Mouse (Mus musculus) myocyte (in vitro differentiated cells): ENCODE measurements around the gene Chl1. TPM values are rescaled to one million over a fixed set of nuclear protein-coding genes. Genes with fewer than 3 reads are reported as not detected.

Experiments used
- H3K27me3 ChIP-seq: one replicate; pipeline ENCODE4 v1.6.1; 2011; ENCODE audit not compliant: control insufficient read depth, insufficient read depth, insufficient read length
- H3K36me3 ChIP-seq: one replicate; pipeline ENCODE4 v1.6.1; 2011; ENCODE audit not compliant: control insufficient read depth, insufficient read depth
- H3K4me2 ChIP-seq: one replicate; pipeline ENCODE4 v1.6.1; 2011; ENCODE audit warnings: low read depth, control low read depth
- H3K4me3 ChIP-seq: one replicate; pipeline ENCODE4 v1.5.1; 2011; ENCODE audit warnings: mild to moderate bottlenecking, control low read depth, moderate library complexity
- H3K79me2 ChIP-seq: one replicate; pipeline ENCODE4 v1.6.1; 2011; ENCODE audit not compliant: control insufficient read depth, insufficient read depth
- H3ac ChIP-seq: one replicate; pipeline ENCODE4 v1.6.1; 2011; ENCODE audit not compliant: control insufficient read depth, insufficient read length
- CEBPB ChIP-seq: IDR thresholded peaks from 2 replicates; pipeline ENCODE4 v1.6.1; 2011; ENCODE audit warnings: mild to moderate bottlenecking, moderate library complexity; ENCODE audit not compliant: poor library complexity, insufficient read depth, severe bottlenecking
- E2F4 ChIP-seq: IDR thresholded peaks from one replicate; pipeline ENCODE4 v1.6.1; 2011; ENCODE audit warnings: mild to moderate bottlenecking, control low read depth, moderate library complexity; ENCODE audit not compliant: insufficient read depth
- MAX ChIP-seq: IDR thresholded peaks from one replicate; pipeline ENCODE4 v1.6.1; 2011; ENCODE audit warnings: low read depth, mild to moderate bottlenecking, control low read depth
- MYOD1 ChIP-seq, 3 experiments: IDR thresholded peaks; one replicate each; pipeline ENCODE4 v1.6.1; 2011; ENCODE audit warnings: control low read depth in 2 of 3, low read depth in 2 of 3, mild to moderate bottlenecking in 2 of 3, moderate library complexity in 1 of 3; ENCODE audit not compliant: insufficient read length in 2 of 3, control insufficient read depth in 1 of 3
- MYOG ChIP-seq, 3 experiments: IDR thresholded peaks; one replicate each; pipeline ENCODE4 v1.6.1; 2011; ENCODE audit warnings: control low read depth in 2 of 3, low read depth in 2 of 3, mild to moderate bottlenecking in 2 of 3; ENCODE audit not compliant: insufficient read length in 2 of 3, control insufficient read depth in 1 of 3, insufficient read depth in 1 of 3
- POLR2A ChIP-seq: IDR thresholded peaks from one replicate; pipeline ENCODE4 v1.6.1; 2011; ENCODE audit warnings: low read depth, mild to moderate bottlenecking, control low read depth, moderate library complexity; ENCODE audit not compliant: insufficient read length
- POLR2AphosphoS2 ChIP-seq: IDR thresholded peaks from one replicate; pipeline ENCODE4 v1.6.1; 2011; ENCODE audit warnings: low read depth, control low read depth; ENCODE audit not compliant: insufficient read length
- REST ChIP-seq: IDR thresholded peaks from one replicate; pipeline ENCODE4 v1.6.1; 2011; ENCODE audit warnings: mild to moderate bottlenecking, control low read depth, moderate library complexity; ENCODE audit not compliant: insufficient read depth, insufficient read length
- SRF ChIP-seq: IDR thresholded peaks from one replicate; pipeline ENCODE4 v1.6.1; 2011; ENCODE audit warnings: low read depth; ENCODE audit not compliant: control insufficient read depth, insufficient read length
- TCF12 ChIP-seq: IDR thresholded peaks from one replicate; pipeline ENCODE4 v1.6.1; 2011; ENCODE audit warnings: mild to moderate bottlenecking, control low read depth; ENCODE audit not compliant: poor library complexity, insufficient read depth, severe bottlenecking
- TCF3 ChIP-seq: IDR thresholded peaks from one replicate; pipeline ENCODE4 v1.6.1; 2011; ENCODE audit warnings: low read depth, control low read depth; ENCODE audit not compliant: insufficient read length
- USF1 ChIP-seq: IDR thresholded peaks from one replicate; pipeline ENCODE4 v1.6.1; 2011; ENCODE audit warnings: low read depth, mild to moderate bottlenecking, control low read depth, moderate library complexity
- polyA plus RNA-seq: library from polyadenylated mRNA; unstranded; fragments of >200 nt; fragmentation: generic; extraction: Trizol; gene quantifications from one replicate; pipeline ENCODE4 v1.2.1, GENCODE M21; 2012; ENCODE audit warnings: missing spikeins

Gene Chl1
- polyA plus RNA-seq, 1 experiment = not detected

DNA sequence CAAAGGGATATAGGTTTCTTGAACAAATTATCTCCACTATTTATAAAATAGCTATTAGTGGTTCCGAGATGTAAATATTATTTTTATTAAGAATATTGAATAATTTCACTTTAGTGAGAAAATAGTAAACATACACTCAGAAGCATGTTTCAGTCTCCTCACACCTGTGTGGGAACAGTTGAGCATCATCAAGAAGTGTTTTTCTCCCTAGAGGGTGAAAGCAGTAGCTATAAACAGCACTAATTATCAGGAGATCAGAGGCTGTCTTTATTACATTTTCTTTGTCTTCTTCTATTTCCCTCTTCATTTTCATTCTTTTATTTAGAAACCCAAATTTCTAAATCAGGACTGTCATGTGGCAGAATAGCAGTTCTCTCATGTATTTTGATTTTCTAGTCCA lies 166.7 kb downstream of the Chl1 start:
- no peak overlapping the region for H3K4me3 ChIP-seq
- H3K27me3 ChIP-seq = no peaks in the 10 kb centered on the region
- H3ac ChIP-seq = no peak overlapping the region
- H3K36me3 ChIP-seq = no peaks in the 10 kb centered on the region
- H3K4me2 ChIP-seq = no peak overlapping the region
- TF ChIP-seq MAX (no peak), SRF (no peak), MYOD1 (IDR thresholded peaks at IDR 0.05; ENCODE audit: control insufficient read depth in 1 of 3, insufficient read length in 2 of 3, low read depth in 2 of 3) (no peak), POLR2AphosphoS2 (no peak), TCF3 (no peak), E2F4 (no peak)
- H3K79me2 ChIP-seq = no peaks in the 10 kb centered on the region

DNA sequence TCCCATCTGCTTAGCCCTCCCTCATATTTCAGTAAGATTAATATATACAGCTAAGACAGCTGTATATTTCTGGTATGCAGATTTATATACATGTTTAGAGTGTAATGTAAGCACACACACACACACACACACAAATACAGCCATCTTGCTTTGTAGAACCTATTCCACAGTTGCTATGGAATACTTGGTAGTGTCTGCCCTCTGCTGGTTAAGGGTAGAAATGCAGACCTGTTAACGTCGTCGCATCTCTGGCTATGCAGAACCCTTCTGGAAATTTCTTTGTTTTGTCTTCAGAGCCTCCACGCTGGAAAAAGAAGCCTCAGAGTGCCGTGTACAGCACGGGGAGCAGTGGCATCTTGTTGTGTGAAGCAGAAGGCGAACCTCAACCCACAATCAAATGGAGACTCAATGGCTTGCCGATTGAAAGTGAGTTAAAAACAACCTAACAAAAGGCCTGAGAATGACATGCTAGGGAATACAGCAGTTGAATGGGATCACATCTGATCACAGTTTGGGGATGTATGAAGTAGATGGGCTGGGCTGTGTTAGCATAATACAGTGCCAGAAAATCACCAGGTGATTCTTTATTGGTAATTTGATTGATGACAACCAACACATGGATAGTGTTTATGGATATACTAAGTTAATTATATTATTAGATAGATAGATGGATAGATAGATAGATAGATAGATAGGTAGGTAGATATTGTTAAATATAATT lies 172.6 kb downstream of the Chl1 start:
- Histone ChIP-seq H3K79me2 (no peaks in the 10 kb centered on the region), H3ac (no peak overlapping the region), H3K4me2 (no peak overlapping the region), H3K36me3 (no peaks in the 10 kb centered on the region), H3K4me3 (no peak overlapping the region), H3K27me3 (no peaks in the 10 kb centered on the region)
- TF ChIP-seq E2F4 (no peak), MYOG (IDR thresholded peaks at IDR 0.05; ENCODE audit: control insufficient read depth in 1 of 3, insufficient read depth in 1 of 3, insufficient read length in 2 of 3, low read depth in 2 of 3) (no peak), MAX (no peak)

DNA sequence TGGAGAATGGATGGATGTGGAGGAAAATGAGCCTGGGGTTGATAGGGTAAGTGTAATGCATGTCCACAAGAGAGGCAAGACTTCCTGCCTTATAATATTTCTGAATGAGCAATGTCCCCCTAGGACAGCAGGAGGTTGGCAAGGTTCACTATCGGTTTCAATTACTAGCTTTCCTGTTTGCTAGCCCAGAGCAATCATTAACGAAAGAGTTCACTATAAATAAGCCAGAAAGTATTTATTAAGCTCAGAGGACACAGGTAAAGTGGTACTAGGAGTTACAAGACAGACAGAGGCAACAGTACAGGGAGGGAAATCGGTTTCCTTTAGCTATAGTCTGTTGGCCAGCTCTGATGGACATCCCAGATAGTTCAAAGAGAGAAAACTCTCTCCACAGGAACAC lies 182.1 kb downstream of the Chl1 start:
- H3K27me3 ChIP-seq = no peaks in the 10 kb centered on the region
- TF ChIP-seq E2F4 (no peak), REST (no peak), SRF (no peak), TCF3 (no peak), POLR2A (no peak), POLR2AphosphoS2 (no peak)
- H3K4me3 ChIP-seq = no peak overlapping the region
- H3K4me2 ChIP-seq = no peak overlapping the region
- no peaks in the 10 kb centered on the region for H3K79me2 ChIP-seq
- no peaks in the 10 kb centered on the region for H3K36me3 ChIP-seq
- H3ac ChIP-seq = no peak overlapping the region

DNA sequence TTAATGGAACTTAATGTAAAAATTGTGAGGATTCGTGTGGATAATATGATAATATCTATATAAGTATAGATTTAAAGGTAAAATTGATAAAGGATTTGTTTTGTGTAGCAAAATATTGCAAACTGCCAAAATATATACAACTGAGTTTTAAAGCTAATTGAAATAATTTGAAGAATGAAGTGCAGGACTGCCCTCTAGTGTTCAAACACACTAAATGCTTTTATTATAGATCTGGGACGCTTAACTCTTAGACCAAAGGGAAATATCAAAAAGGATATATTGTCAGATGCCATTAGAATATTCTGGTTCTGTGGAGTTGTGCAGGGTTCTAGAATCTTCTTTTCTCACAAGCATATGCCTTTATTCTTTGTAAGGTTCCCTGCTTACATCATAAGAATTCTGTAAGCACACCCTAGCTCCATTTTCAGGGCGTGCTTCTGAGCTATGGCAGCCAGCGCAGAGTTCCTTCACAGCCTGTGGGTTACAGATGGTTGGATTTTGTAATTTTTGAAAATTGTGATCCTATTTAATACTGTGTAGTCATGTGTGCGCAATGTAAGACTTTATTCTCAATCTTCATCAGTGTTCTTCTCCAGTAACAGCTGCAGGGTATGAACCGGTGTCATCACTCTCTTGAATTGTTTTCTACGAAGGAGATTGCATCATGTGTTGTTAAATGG lies 187.1 kb downstream of the Chl1 start:
- Histone ChIP-seq H3ac (no peak overlapping the region), H3K4me2 (no peak overlapping the region), H3K27me3 (no peaks in the 10 kb centered on the region), H3K36me3 (no peaks in the 10 kb centered on the region), H3K4me3 (no peak overlapping the region), H3K79me2 (no peaks in the 10 kb centered on the region)
- TF ChIP-seq POLR2A (no peak), TCF3 (no peak), CEBPB (no peak), E2F4 (no peak), MYOD1 (IDR thresholded peaks at IDR 0.05; ENCODE audit: control insufficient read depth in 1 of 3, insufficient read length in 2 of 3, low read depth in 2 of 3) (no peak), MYOG (IDR thresholded peaks at IDR 0.05; ENCODE audit: control insufficient read depth in 1 of 3, insufficient read depth in 1 of 3, insufficient read length in 2 of 3, low read depth in 2 of 3) (no peak), TCF12 (no peak), USF1 (no peak)

DNA sequence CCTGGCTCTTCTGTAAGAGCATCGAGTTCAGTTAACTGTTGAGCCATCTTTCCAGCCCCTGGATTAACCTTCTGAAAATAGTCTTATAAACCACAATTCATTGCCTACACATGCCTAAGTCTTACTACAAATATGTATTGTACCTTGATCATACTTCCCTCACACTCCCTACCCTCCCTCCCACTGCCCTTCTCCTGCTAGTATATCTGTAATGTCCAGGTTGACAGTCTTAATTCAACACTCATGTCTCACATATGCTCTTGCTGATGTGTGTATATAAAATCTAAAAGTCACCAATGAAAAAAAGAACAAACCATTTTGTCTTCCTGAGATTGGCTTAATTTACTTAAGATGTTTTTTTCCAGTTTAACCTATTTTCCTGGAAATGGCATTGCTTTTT lies 189.1 kb downstream of the Chl1 start:
- no peaks in the 10 kb centered on the region for H3K79me2 ChIP-seq
- TF ChIP-seq E2F4 (no peak), MYOG (IDR thresholded peaks at IDR 0.05; ENCODE audit: control insufficient read depth in 1 of 3, insufficient read depth in 1 of 3, insufficient read length in 2 of 3, low read depth in 2 of 3) (no peak), CEBPB (no peak), USF1 (no peak), MYOD1 (IDR thresholded peaks at IDR 0.05; ENCODE audit: control insufficient read depth in 1 of 3, insufficient read length in 2 of 3, low read depth in 2 of 3) (no peak), TCF3 (no peak), POLR2AphosphoS2 (no peak), REST (no peak), TCF12 (no peak), SRF (no peak)
- no peaks in the 10 kb centered on the region for H3K36me3 ChIP-seq
- H3K27me3 ChIP-seq = no peaks in the 10 kb centered on the region
- no peak overlapping the region for H3K4me3 ChIP-seq
- no peak overlapping the region for H3K4me2 ChIP-seq
- no peak overlapping the region for H3ac ChIP-seq
